Mouse (Mus musculus): ENCODE measurements around the gene Rcvrn. TPM values are rescaled to one million over a fixed set of nuclear protein-coding genes. Genes with fewer than 3 reads are reported as not detected.

Rcvrn gene
- polyA plus RNA-seq, 1 experiment from 2014 or later = not detected

GRCm38 (mm10) chr11:67656811-67657210, 38.3 kb upstream of the Rcvrn start:
- 0 out of 2 replicates have a peak, but pooled peaks cover 6% of the 10 kb centered on the region for H3K4me1 ChIP-seq (replicated peaks)
- H3K27ac ChIP-seq = no peak overlapping the region
- H3K9me3 ChIP-seq = no peaks in the 10 kb centered on the region
- no peak for ATAC-seq
- H3K4me2 ChIP-seq (replicated peaks) = no peak overlapping the region
- no peaks in the 10 kb centered on the region for H3K36me3 ChIP-seq
- whole genome bisulfite sequencing = 86% methylated on average over 9 of the region's 9 CpGs
- H3K9ac ChIP-seq = no peak overlapping the region
- no peak overlapping the region for H3K4me3 ChIP-seq (replicated peaks)
- no peaks in the 10 kb centered on the region for H3K27me3 ChIP-seq (replicated peaks)

DNA sequence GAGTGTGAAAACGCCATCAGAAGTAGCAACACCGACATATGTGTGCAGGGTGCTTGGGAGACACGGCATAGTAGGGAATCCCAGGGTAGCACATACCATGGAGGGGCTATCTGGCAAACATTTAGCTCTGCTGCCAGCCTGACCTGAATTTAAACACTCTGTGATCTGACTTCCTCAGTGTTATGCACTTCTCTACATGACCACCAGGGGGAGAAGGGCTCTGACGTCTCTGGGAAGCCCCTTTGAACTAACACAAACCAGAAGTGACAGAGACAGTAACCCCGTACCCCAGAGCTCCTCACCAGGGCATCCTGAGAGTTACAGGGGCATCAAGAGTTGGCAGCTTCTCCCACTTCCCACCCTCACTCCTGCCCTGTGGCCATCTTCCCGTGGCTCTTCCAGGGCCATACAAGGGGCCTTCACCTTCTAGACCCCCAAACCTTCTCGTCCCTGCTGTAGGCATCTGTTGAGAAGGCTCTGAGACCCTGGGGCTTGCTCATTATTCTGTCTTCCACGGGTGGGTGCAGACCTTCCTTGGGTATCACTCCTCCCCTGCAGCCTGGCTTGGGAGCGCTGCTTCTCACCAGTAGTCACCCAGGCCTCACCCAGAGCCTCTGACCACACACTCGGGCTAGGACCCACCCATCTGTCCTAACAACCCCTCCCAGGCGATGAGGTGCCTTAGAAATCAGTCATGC, 37.3 kb upstream of the Rcvrn start:
- Histone ChIP-seq H3K4me3 (replicated peaks) (no peak overlapping the region), H3K27me3 (replicated peaks) (no peaks in the 10 kb centered on the region), H3K27ac (no peak overlapping the region), H3K4me1 (replicated peaks) (no peaks in the 10 kb centered on the region), H3K36me3 (no peaks in the 10 kb centered on the region), H3K9ac (no peak overlapping the region), H3K4me2 (replicated peaks) (no peak overlapping the region), H3K9me3 (no peaks in the 10 kb centered on the region)
- 41% methylated on average over 11 of the region's 11 CpGs for WGBS
- ATAC-seq = no peak

DNA sequence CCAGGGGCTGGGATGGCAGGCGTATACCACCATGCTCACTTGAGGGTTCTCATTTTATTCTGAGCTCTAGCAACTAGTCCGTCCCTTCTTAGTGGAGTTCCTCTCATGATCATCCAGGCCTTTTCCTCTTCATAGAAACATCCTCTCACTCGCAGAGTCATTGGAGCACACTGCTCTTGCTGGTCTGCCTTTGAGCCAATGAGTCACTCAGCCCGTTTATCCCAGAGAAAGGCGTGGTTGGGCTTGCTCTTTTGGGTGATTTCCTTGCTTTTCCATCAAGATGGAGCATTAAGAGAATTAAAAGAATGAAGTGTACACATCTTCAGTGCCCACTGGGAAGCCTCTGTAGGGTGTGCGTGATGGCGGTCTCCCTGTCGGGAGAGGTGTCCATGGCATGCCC, 33.7 kb upstream of the Rcvrn start:
- Histone ChIP-seq H3K27me3 (replicated peaks) (no peaks in the 10 kb centered on the region), H3K27ac (no peak overlapping the region), H3K9ac (no peak overlapping the region), H3K4me3 (replicated peaks) (no peak overlapping the region), H3K9me3 (no peaks in the 10 kb centered on the region), H3K36me3 (no peaks in the 10 kb centered on the region), H3K4me2 (replicated peaks) (no peak overlapping the region), H3K4me1 (replicated peaks) (no peaks in the 10 kb centered on the region)
- 88% methylated on average over 8 of the region's 8 CpGs for WGBS
- no peak for ATAC-seq

- H3K4me2 ChIP-seq (replicated peaks) = no peak overlapping the region
- H3K9ac ChIP-seq = no peak overlapping the region
- H3K36me3 ChIP-seq = no peaks in the 10 kb centered on the region
- H3K27me3 ChIP-seq (replicated peaks) = no peaks in the 10 kb centered on the region
- H3K9me3 ChIP-seq = no peaks in the 10 kb centered on the region
- no peak overlapping the region for H3K4me3 ChIP-seq (replicated peaks)
- 95% methylated on average over 4 of the region's 4 CpGs for WGBS
- H3K4me1 ChIP-seq (replicated peaks) = no peaks in the 10 kb centered on the region
- ATAC-seq = no peak
- no peak overlapping the region for H3K27ac ChIP-seq
Measured at GRCm38 (mm10) chr11:67663437-67663836, 31.7 kb upstream of the Rcvrn start.

GRCm38 (mm10) chr11:67664261-67664660, 30.9 kb upstream of the Rcvrn start:
- H3K9me3 ChIP-seq = no peaks in the 10 kb centered on the region
- H3K36me3 ChIP-seq = no peaks in the 10 kb centered on the region
- H3K27me3 ChIP-seq (replicated peaks) = no peaks in the 10 kb centered on the region
- ATAC-seq = no peak
- no peak overlapping the region for H3K4me2 ChIP-seq (replicated peaks)
- H3K4me3 ChIP-seq (replicated peaks) = no peak overlapping the region
- H3K4me1 ChIP-seq (replicated peaks) = no peaks in the 10 kb centered on the region
- WGBS = 84% methylated on average over 3 of the region's 3 CpGs
- no peak overlapping the region for H3K9ac ChIP-seq
- H3K27ac ChIP-seq = no peak overlapping the region

DNA sequence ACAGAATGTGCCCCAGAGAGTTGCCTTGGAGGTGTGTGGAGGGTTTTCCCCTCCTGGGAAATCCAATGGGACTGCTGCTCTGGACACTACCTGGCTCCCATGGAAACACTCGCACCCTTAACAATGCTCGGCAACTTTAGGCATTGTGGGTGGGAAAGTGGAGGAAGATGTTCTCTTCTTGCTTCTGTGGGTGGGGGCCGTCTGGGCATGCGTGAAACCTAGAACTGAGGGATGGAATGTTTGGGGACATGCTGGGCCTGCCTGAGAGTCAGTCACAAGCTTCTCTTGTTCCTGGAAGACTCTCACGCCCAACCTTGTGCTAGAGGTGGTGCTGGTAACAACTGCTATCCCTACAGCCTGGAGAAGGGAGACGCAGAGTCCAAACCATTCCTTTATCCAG, 30.2 kb upstream of the Rcvrn start:
- ATAC-seq = no peak
- Histone ChIP-seq H3K9me3 (no peaks in the 10 kb centered on the region), H3K36me3 (no peaks in the 10 kb centered on the region), H3K4me2 (replicated peaks) (no peak overlapping the region), H3K27ac (no peak overlapping the region), H3K4me3 (replicated peaks) (no peak overlapping the region), H3K4me1 (replicated peaks) (no peaks in the 10 kb centered on the region), H3K27me3 (replicated peaks) (no peaks in the 10 kb centered on the region), H3K9ac (no peak overlapping the region)
- 84% methylated on average over 6 of the region's 6 CpGs for WGBS

DNA sequence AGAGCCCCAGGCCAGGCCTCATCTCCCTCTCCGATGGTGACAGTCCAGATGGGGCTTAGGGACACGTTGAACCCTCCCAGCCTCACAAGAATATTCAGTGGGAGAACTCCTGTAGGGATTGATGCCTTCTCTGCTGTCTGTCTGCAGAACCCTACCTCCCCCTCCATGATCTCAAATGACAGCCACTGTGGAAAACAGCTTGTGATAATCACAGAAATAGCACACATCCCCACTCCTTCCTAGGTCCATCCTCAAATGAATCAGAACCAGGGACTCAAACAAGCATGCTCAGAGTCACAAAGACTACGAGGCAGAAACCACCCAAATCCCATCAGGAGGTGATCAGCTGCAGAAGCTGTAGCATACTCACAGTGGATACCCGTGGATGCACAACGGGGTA, 29.0 kb upstream of the Rcvrn start:
- Histone ChIP-seq H3K36me3 (no peaks in the 10 kb centered on the region), H3K4me3 (replicated peaks) (no peak overlapping the region), H3K9me3 (no peaks in the 10 kb centered on the region), H3K4me1 (replicated peaks) (no peaks in the 10 kb centered on the region), H3K27me3 (replicated peaks) (no peaks in the 10 kb centered on the region), H3K4me2 (replicated peaks) (no peak overlapping the region), H3K9ac (no peak overlapping the region), H3K27ac (no peak overlapping the region)
- no peak for ATAC-seq
- 87% methylated on average over 5 of the region's 5 CpGs for WGBS

DNA sequence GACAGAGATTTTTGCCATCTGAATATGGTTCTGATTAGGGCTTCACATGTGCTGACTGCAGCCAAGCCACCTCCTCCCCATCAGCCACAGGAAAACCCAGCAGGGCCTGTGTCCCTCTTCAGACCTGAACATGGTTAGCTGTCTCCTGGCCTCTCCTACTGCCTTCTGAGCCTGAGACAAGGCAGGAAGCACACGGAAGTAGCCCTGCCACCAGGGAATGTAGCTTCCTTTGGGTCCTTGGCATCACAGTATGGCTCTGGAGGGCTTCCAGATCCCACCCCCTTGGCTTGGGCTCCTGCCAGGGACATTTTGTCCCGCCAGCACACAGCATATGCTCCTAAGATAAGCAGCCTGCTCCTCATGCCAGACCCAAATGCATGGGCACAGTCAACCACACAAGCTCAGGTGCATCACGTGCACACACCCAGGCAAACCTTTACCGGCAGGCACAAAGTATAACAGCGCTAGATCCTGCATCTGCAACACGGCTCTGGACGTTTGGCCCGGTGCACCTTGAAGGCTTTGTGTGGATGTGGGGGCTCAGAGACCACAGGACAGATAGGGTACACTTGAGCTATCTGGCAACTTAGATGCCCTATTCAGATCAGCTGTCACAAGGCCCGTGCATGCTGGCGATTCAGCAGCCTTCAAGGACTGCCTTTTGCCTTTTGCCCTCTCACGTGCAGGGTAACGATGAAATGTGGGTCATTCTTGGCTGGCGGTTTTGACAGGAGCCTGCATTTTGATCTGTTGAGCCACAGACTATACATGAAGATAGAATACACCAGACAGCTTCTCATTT, 27.4 kb upstream of the Rcvrn start:
- no peaks in the 10 kb centered on the region for H3K4me1 ChIP-seq (replicated peaks)
- no peaks in the 10 kb centered on the region for H3K36me3 ChIP-seq
- 85% methylated on average over 13 of the region's 13 CpGs for WGBS
- no peaks in the 10 kb centered on the region for H3K27me3 ChIP-seq (replicated peaks)
- no peak overlapping the region for H3K4me2 ChIP-seq (replicated peaks)
- no peak overlapping the region for H3K4me3 ChIP-seq (replicated peaks)
- H3K9me3 ChIP-seq = no peaks in the 10 kb centered on the region
- H3K9ac ChIP-seq = no peak overlapping the region
- H3K27ac ChIP-seq = no peak overlapping the region
- ATAC-seq = no peak

DNA sequence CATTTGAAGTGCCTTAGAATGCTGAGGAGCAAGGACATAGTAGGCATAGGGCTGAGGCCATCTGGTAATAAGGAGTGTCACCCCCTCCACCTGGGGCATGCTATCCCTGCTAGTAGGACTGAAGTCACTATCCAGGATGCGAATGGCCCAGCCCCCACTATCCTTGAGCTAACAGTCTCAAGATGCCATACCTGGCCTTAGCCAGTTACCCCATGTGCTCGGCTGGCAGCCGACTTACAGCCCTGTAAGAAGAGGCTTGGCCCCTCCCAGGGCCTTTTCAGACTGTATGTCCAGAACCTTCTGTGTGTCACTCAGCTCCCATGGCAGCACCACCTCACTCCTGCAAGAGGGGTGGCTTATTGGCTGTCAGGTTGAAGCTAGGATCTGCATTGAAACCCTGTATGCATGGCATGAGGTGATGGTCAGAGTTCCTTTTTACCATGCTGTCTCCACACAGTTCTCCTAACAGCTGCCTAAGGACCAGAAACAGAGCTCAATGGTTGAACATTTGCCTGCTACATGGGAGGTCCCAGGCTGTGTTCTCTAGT, 26.6 kb upstream of the Rcvrn start:
- Histone ChIP-seq H3K4me3 (replicated peaks) (no peak overlapping the region), H3K27me3 (replicated peaks) (no peaks in the 10 kb centered on the region), H3K9me3 (no peaks in the 10 kb centered on the region), H3K36me3 (no peaks in the 10 kb centered on the region), H3K9ac (no peak overlapping the region), H3K4me2 (replicated peaks) (no peak overlapping the region), H3K27ac (no peak overlapping the region), H3K4me1 (replicated peaks) (no peaks in the 10 kb centered on the region)
- WGBS = 88% methylated on average over 3 of the region's 3 CpGs
- no peak for ATAC-seq

DNA sequence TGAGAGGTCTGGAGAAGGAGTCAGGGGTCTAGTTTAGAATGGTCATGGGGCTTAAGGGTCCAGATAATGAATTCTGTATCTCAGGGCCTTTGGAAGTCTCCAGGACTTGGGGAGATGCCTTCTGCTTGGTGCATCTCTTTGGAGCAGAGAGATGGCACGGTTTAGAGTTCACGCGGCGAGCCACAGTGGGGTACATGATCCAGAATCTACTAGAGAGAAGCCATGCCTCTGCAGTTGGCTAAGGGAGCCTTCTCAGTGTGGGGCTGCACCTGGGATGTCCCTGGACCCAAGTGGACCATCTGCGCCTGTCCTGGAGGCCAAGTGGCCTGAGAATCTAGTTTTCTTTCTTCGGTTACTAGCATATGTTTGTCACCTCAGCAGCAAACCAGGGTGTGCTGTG, 25.1 kb upstream of the Rcvrn start:
- no peak overlapping the region for H3K9ac ChIP-seq

DNA sequence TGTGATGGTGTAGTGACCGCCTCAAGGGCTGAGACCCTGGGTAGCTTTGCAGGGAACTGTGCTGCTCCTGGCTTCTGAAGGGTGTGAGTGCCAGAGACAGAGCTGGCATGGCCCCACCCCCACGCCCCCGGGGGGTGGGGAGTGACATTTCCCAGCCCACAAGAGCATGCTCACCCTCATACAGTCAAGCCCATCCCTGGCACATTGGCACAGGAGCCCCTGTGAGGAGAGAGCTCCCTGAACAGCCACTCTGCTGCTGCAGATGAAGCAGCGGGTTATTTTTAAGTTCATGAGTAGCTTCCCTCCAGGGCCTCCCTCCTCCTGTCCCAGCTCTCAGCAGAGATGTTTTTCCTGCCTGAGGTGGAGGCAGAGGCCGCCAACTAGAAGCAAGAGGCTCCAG, 23.0 kb upstream of the Rcvrn start:
- Histone ChIP-seq H3K36me3 (no peaks in the 10 kb centered on the region), H3K4me3 (replicated peaks) (no peak overlapping the region), H3K27ac (no peak overlapping the region), H3K4me2 (replicated peaks) (no peak overlapping the region), H3K4me1 (replicated peaks) (no peaks in the 10 kb centered on the region), H3K9ac (no peak overlapping the region), H3K9me3 (no peaks in the 10 kb centered on the region), H3K27me3 (replicated peaks) (no peaks in the 10 kb centered on the region)
- no peak for ATAC-seq
- WGBS = 59% methylated on average over 5 of the region's 5 CpGs

More for the DNA sequence above, 25.1 kb upstream of the Rcvrn start:
- H3K27me3 ChIP-seq (replicated peaks) = no peaks in the 10 kb centered on the region
- ATAC-seq = no peak
- no peaks in the 10 kb centered on the region for H3K36me3 ChIP-seq
- H3K9me3 ChIP-seq = no peaks in the 10 kb centered on the region
- H3K4me2 ChIP-seq (replicated peaks) = no peak overlapping the region
- H3K4me1 ChIP-seq (replicated peaks) = no peaks in the 10 kb centered on the region
- no peak overlapping the region for H3K4me3 ChIP-seq (replicated peaks)
- WGBS = 95% methylated on average over 6 of the region's 6 CpGs
- no peak overlapping the region for H3K27ac ChIP-seq

DNA sequence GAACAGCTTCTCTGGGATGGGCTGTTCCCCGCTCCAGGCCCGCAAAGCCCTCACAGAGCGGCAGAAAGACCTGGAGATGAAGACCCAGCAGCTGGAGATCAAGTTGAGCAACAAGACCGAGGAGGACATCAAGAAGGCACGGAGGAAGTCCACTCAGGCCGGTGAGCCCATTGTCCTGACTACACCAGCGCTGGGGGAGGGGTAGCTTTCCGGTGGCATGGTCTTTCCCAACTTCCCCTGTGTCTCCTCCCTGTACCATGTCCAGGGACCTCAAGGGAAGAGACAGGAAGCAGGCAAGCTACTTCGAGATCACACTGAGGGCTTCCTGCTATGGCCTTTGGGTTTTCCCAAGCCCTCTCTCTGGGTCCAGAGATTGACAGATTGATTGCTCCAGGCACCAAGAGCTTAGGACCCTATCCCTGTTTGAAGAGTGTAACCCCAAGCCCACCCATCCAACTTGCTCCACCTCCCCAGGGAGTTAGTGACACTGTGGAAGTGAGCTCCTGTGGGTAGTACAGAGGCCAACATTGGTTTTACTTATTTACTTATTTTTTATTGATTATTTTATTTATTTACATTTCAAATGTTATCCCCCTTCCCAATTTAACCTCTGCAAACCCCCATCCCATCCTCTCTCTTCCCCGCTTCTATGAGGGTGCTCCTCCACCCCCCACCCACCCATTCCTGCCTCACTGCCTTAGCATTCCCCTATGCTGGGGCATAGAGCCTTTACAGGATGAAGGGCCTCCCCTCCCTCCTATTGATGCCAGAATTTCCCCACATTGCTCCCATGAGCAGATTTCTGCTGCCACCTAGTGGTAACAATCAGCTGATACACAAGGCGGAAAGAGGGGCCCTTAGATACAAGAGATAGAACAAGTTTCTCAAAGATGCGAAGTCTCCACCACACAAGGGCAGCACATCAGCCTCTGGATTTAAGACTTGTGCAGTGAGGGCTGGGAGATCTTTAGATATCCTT, 19.3 kb upstream of the Rcvrn start:
- Histone ChIP-seq H3K36me3 (no peaks in the 10 kb centered on the region), H3K9ac (no peak overlapping the region), H3K27me3 (replicated peaks) (no peaks in the 10 kb centered on the region), H3K9me3 (no peaks in the 10 kb centered on the region), H3K4me2 (replicated peaks) (no peak overlapping the region), H3K4me1 (replicated peaks) (no peaks in the 10 kb centered on the region), H3K4me3 (replicated peaks) (no peak overlapping the region), H3K27ac (no peak overlapping the region)
- no peak for ATAC-seq
- WGBS = 63% methylated on average over 12 of the region's 12 CpGs

Data from intestine, embryonic 15.5 days (tissue).